Mouse (Mus musculus): ENCODE data around the gene Krtap5-2. TPM values are rescaled to one million over a fixed set of nuclear protein-coding genes. Genes with fewer than 3 reads are reported as not detected.
A peak's percentile ranks its signal among the peaks of the same experiment; 100 is the strongest.
"Not testable (repeated sequence)": the region's sequence is repeated elsewhere in the genome, so short reads cannot be mapped to it uniquely, and the experiment has no call there.

Gene Krtap5-2
- polyA plus RNA-seq, 1 experiment from 2014 or later: not detected

DNA sequence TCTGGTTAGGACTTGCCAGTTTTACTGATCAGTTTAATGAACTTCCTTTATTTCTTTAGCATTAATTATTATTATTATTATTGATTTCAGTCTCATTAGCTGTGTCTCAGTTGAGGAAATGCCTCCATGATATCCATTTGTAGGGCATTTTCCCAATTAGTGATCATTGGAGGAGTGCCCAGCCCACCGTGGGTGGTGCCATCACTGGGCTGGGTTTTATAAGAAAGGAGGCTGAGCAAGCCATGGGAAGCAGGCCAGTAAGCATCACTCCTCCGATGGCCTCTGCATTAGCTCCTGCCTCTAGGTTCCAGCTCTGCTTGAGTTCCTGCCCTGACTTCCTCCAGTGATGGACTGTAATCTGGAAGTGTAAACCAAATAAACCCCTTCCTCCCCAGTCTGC is 12.4 kb upstream of the Krtap5-2 start:
- H3K36me3 ChIP-seq (ENCODE audit: control insufficient read depth, insufficient read depth, low read length): no peaks in the 10 kb centered on the region
- 24% methylated on average over 2 of the region's 2 CpGs for WGBS
- no peak for ATAC-seq
- no peaks in the 10 kb centered on the region for H3K9me3 ChIP-seq (replicated peaks; ENCODE audit: control insufficient read depth, low read length)
- H3K27ac ChIP-seq (ENCODE audit: low read depth, low read length): no peak overlapping the region
- no peak overlapping the region for H3K4me2 ChIP-seq (ENCODE audit: low read length)
- H3K4me1 ChIP-seq (ENCODE audit: control insufficient read depth, insufficient read depth, low read length): no peaks in the 10 kb centered on the region
- no peak overlapping the region for H3K4me3 ChIP-seq (ENCODE audit: low read depth, low read length)
- no peak overlapping the region for H3K9ac ChIP-seq (ENCODE audit: low read length)
- DNase-seq (ENCODE audit: low spot score): peak; percentile 28
- no peaks in the 10 kb centered on the region for H3K27me3 ChIP-seq (replicated peaks; ENCODE audit: control insufficient read depth, insufficient read depth, low read length)

- H3K27me3 ChIP-seq (replicated peaks; ENCODE audit: control insufficient read depth, insufficient read depth, low read length): no peaks in the 10 kb centered on the region
- H3K27ac ChIP-seq (ENCODE audit: low read depth, low read length): no peak overlapping the region
- no peak for ATAC-seq
- 75% methylated on average over 1 of the region's 1 CpGs for WGBS
- DNase-seq (ENCODE audit: low spot score): no peak
- no peaks in the 10 kb centered on the region for H3K36me3 ChIP-seq (ENCODE audit: control insufficient read depth, insufficient read depth, low read length)
- H3K4me2 ChIP-seq (ENCODE audit: low read length): no peak overlapping the region
- no peak overlapping the region for H3K4me3 ChIP-seq (ENCODE audit: low read depth, low read length)
- H3K9ac ChIP-seq (ENCODE audit: low read length): no peak overlapping the region
- no peaks in the 10 kb centered on the region for H3K4me1 ChIP-seq (ENCODE audit: control insufficient read depth, insufficient read depth, low read length)
- no peaks in the 10 kb centered on the region for H3K9me3 ChIP-seq (replicated peaks; ENCODE audit: control insufficient read depth, low read length)
Observed at GRCm38 (mm10) chr7:142181021-142181420, 5.2 kb upstream of the Krtap5-2 start.

DNA sequence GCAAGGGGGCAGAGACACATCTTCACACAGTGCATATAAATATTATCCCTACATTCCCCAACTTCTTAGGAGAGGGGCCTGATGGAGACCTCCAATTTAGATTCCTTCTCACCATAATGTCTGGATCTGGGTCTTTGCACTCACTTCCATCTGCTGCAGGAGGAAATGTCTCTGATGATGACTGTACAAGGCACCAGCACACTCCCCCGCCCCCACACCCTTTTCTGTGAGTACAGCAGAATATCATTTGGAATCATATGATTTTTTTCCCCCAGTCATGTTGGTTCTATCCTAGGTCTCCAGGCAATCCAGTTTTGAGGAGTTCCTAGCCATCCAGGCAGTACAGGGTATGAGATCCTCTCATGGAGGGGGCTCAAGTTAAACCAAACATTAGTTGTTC is 2.9 kb upstream of the Krtap5-2 start:
- no peaks in the 10 kb centered on the region for H3K27me3 ChIP-seq (replicated peaks; ENCODE audit: control insufficient read depth, insufficient read depth, low read length)
- no peak for ATAC-seq
- H3K36me3 ChIP-seq (ENCODE audit: control insufficient read depth, insufficient read depth, low read length): no peaks in the 10 kb centered on the region
- no peaks in the 10 kb centered on the region for H3K4me1 ChIP-seq (ENCODE audit: control insufficient read depth, insufficient read depth, low read length)
- no peak overlapping the region for H3K4me2 ChIP-seq (ENCODE audit: low read length)
- no peak overlapping the region for H3K27ac ChIP-seq (ENCODE audit: low read depth, low read length)
- no peak for DNase-seq (ENCODE audit: low spot score)
- no peak overlapping the region for H3K4me3 ChIP-seq (ENCODE audit: low read depth, low read length)
- H3K9me3 ChIP-seq (replicated peaks; ENCODE audit: control insufficient read depth, low read length): no peaks in the 10 kb centered on the region
- H3K9ac ChIP-seq (ENCODE audit: low read length): no peak overlapping the region
- 87% methylated on average over 1 of the region's 1 CpGs for WGBS

- ATAC-seq: no peak
- Histone ChIP-seq H3K9me3 (replicated peaks; ENCODE audit: control insufficient read depth, low read length) (no peaks in the 10 kb centered on the region), H3K4me3 (ENCODE audit: low read depth, low read length) (no peak overlapping the region), H3K27ac (ENCODE audit: low read depth, low read length) (no peak overlapping the region), H3K4me1 (ENCODE audit: control insufficient read depth, insufficient read depth, low read length) (no peaks in the 10 kb centered on the region), H3K36me3 (ENCODE audit: control insufficient read depth, insufficient read depth, low read length) (no peaks in the 10 kb centered on the region), H3K4me2 (ENCODE audit: low read length) (no peak overlapping the region), H3K27me3 (replicated peaks; ENCODE audit: control insufficient read depth, insufficient read depth, low read length) (no peaks in the 10 kb centered on the region), H3K9ac (ENCODE audit: low read length) (no peak overlapping the region)
- DNase-seq (ENCODE audit: low spot score): peak; percentile 80
- 47% methylated on average over 3 of the region's 3 CpGs for WGBS
Observed at GRCm38 (mm10) chr7:142169836-142170235, 6.0 kb downstream of the Krtap5-2 start.

- not testable (repeated sequence) for DNase-seq (ENCODE audit: low spot score); H3K9ac ChIP-seq (ENCODE audit: low read length); H3K4me3 ChIP-seq (ENCODE audit: low read depth, low read length); H3K36me3 ChIP-seq (ENCODE audit: control insufficient read depth, insufficient read depth, low read length); H3K9me3 ChIP-seq (replicated peaks; ENCODE audit: control insufficient read depth, low read length); H3K27ac ChIP-seq (ENCODE audit: low read depth, low read length); ATAC-seq; H3K27me3 ChIP-seq (replicated peaks; ENCODE audit: control insufficient read depth, insufficient read depth, low read length); H3K4me1 ChIP-seq (ENCODE audit: control insufficient read depth, insufficient read depth, low read length); H3K4me2 ChIP-seq (ENCODE audit: low read length)
Observed at GRCm38 (mm10) chr7:142165639-142166038, 10.2 kb downstream of the Krtap5-2 start, which contains the start of gene Gm4553. Gene Gm4553 (minus strand): TSS chr7:142165739.

- no peak for ATAC-seq
- Histone ChIP-seq H3K4me3 (ENCODE audit: low read depth, low read length) (no peak overlapping the region), H3K9me3 (replicated peaks; ENCODE audit: control insufficient read depth, low read length) (no peaks in the 10 kb centered on the region), H3K27me3 (replicated peaks; ENCODE audit: control insufficient read depth, insufficient read depth, low read length) (no peaks in the 10 kb centered on the region), H3K9ac (ENCODE audit: low read length) (no peak overlapping the region), H3K4me2 (ENCODE audit: low read length) (no peak overlapping the region), H3K27ac (ENCODE audit: low read depth, low read length) (no peak overlapping the region), H3K4me1 (ENCODE audit: control insufficient read depth, insufficient read depth, low read length) (no peaks in the 10 kb centered on the region), H3K36me3 (ENCODE audit: control insufficient read depth, insufficient read depth, low read length) (no peaks in the 10 kb centered on the region)
- WGBS: 87% methylated on average over 3 of the region's 3 CpGs
- no peak for DNase-seq (ENCODE audit: low spot score)
Observed at GRCm38 (mm10) chr7:142159366-142159765, 16.4 kb downstream of the Krtap5-2 start.

- 52% methylated on average over 2 of the region's 2 CpGs for WGBS
- H3K27ac ChIP-seq (ENCODE audit: low read depth, low read length); H3K36me3 ChIP-seq (ENCODE audit: control insufficient read depth, insufficient read depth, low read length); ATAC-seq; H3K4me1 ChIP-seq (ENCODE audit: control insufficient read depth, insufficient read depth, low read length); H3K9me3 ChIP-seq (replicated peaks; ENCODE audit: control insufficient read depth, low read length); H3K4me2 ChIP-seq (ENCODE audit: low read length); DNase-seq (ENCODE audit: low spot score); H3K9ac ChIP-seq (ENCODE audit: low read length); H3K4me3 ChIP-seq (ENCODE audit: low read depth, low read length); H3K27me3 ChIP-seq (replicated peaks; ENCODE audit: control insufficient read depth, insufficient read depth, low read length): not testable (repeated sequence)
Observed at GRCm38 (mm10) chr7:142157013-142157412, 18.8 kb downstream of the Krtap5-2 start, which contains the start of gene Gm29735. Gene Gm29735 (minus strand): TSS chr7:142157113.

DNA sequence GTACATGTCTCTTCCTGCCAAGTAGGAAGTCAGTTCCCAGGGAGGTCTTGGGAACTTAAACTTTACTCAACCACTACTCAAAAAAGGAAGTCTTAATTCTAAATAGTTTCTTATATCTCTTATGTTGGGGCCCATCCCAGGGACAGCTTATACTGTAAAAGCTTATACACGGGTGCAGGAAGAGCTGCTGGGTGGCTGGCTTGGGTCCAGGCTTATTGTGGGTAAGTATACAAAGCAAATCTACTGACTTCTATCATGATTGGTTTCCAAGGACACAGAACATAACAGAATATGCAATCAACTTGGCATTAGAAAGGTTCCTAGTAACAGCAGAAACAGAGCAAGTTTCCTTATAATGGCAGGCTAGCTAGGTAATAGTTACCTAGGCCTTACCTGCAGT is 20.5 kb downstream of the Krtap5-2 start:
- Histone ChIP-seq H3K9me3 (replicated peaks; ENCODE audit: control insufficient read depth, low read length) (no peaks in the 10 kb centered on the region), H3K4me1 (ENCODE audit: control insufficient read depth, insufficient read depth, low read length) (no peaks in the 10 kb centered on the region), H3K27me3 (replicated peaks; ENCODE audit: control insufficient read depth, insufficient read depth, low read length) (no peaks in the 10 kb centered on the region), H3K9ac (ENCODE audit: low read length) (no peak overlapping the region), H3K4me3 (ENCODE audit: low read depth, low read length) (no peak overlapping the region), H3K27ac (ENCODE audit: low read depth, low read length) (no peak overlapping the region), H3K36me3 (ENCODE audit: control insufficient read depth, insufficient read depth, low read length) (no peaks in the 10 kb centered on the region), H3K4me2 (ENCODE audit: low read length) (no peak overlapping the region)
- WGBS: 34% methylated on average over 1 of the region's 1 CpGs
- ATAC-seq (no peak), DNase-seq (ENCODE audit: low spot score) (no peak)

- 85% methylated on average over 4 of the region's 4 CpGs for WGBS
- DNase-seq (ENCODE audit: low spot score) (no peak), ATAC-seq (no peak)
- Histone ChIP-seq H3K9me3 (replicated peaks; ENCODE audit: control insufficient read depth, low read length) (no peaks in the 10 kb centered on the region), H3K27me3 (replicated peaks; ENCODE audit: control insufficient read depth, insufficient read depth, low read length) (no peaks in the 10 kb centered on the region), H3K9ac (ENCODE audit: low read length) (no peak overlapping the region), H3K27ac (ENCODE audit: low read depth, low read length) (no peak overlapping the region), H3K36me3 (ENCODE audit: control insufficient read depth, insufficient read depth, low read length) (no peaks in the 10 kb centered on the region), H3K4me3 (ENCODE audit: low read depth, low read length) (no peak overlapping the region), H3K4me2 (ENCODE audit: low read length) (no peak overlapping the region), H3K4me1 (ENCODE audit: control insufficient read depth, insufficient read depth, low read length) (no peaks in the 10 kb centered on the region)
Observed at GRCm38 (mm10) chr7:142152191-142152590, 23.6 kb downstream of the Krtap5-2 start.

All from forebrain, embryonic 14.5 days (tissue).